Mouse (Mus musculus): ENCODE measurements around the gene Xiap. TPM values are rescaled to one million over a fixed set of nuclear protein-coding genes. Genes with fewer than 3 reads are reported as not detected.

Gene Xiap
- polyA plus RNA-seq (2017; shearing (Covaris generic)): 18.9 TPM

DNA sequence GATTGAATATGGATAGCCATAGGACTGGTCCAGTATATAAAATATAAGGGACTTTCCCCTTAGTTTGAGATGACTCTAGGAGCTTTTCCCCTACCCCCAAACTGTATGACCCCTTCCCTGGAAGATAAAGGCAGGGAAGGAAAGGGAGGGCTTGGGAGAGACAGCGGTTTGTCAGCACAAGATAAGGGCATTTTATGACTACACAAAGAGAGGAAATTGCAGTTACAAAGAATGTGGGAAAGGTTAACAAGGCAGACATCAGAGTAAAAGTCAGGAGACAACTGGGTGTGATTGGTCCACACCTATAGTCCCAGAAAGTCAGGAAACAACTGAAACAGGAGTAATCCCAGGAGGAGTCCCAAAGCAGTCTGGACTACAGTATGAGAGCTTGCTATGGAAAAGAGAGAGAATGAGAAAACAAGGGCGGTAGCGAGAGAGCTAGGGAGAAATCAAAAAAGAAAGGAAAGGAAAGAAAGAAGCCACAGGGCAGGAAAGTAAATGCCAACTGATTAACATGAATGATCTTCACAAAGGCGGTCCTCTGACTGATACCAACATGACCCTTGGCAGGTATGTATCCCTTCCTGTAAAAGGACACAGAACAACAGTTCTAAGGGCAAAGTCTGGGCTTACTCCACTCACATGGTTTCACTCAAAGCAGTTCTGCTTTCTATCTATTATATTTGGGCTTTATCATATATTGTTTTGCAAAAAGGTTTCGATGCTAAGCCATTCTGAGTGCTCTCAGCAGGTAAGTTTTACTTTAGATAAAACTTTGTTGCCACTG lies at the start of gene Xiap:
Gene Xiap (plus strand): TSS at position 398 of the 787 bp plus-strand sequence.

GRCm38 (mm10) chrX:42148788-42149556 lies 89.5 kb downstream of the Xiap start, which contains the start of gene Stag2:
Stag2 (plus strand) TSS chrX:42149317.

Other genes starting within 250 kb of the Xiap start
- 137 TPM for gene Thoc2, start 139.0 kb upstream of the Xiap start, polyA plus RNA-seq (2017; shearing (Covaris generic))
- 128 TPM for gene Stag2, start 89.6 kb downstream of the Xiap start, polyA plus RNA-seq (2017; shearing (Covaris generic))

Data from activated CD4-positive, CD25-positive, alpha-beta regulatory T cell, adult 9 weeks (primary cell).